Mouse (Mus musculus) hindbrain, postnatal 0 days (tissue): ENCODE measurements around the gene Npsr1. TPM values are rescaled to one million over a fixed set of nuclear protein-coding genes. Genes with fewer than 3 reads are reported as not detected.

Experiments used
- ATAC-seq: fragments of 200-750 bp; cut with Nextera tagmentation; 2 replicates; pipeline ENCODE4 v1.8.0; 2017; ENCODE audit warnings: mild to moderate bottlenecking, moderate TSS enrichment, moderate library complexity
- DNase-seq: peaks from one replicate; pipeline ENCODE4 v3.0.0-alpha.2; 2015; ENCODE audit warnings: low spot score
- H3K27ac ChIP-seq: fragments of 300-500 bp; sonication (generic); 2 replicates; pipeline ENCODE4 v1.5.1; 2014; ENCODE audit warnings: mild to moderate bottlenecking
- H3K27me3 ChIP-seq: fragments of 300-500 bp; sonication (generic); 2 replicates; pipeline ENCODE4 v1.6.1; 2014; ENCODE audit warnings: low read length, mixed read lengths; ENCODE audit not compliant: insufficient read depth
- H3K36me3 ChIP-seq: fragments of 300-500 bp; sonication (generic); 2 replicates; pipeline ENCODE4 v1.6.1; 2014; ENCODE audit warnings: low read length, mixed read lengths; ENCODE audit not compliant: insufficient read depth
- H3K4me1 ChIP-seq: fragments of 300-500 bp; sonication (generic); 2 replicates; pipeline ENCODE4 v1.6.1; 2014; ENCODE audit warnings: antibody characterized with exemption, low read length, mixed read lengths; ENCODE audit not compliant: insufficient read depth
- H3K4me2 ChIP-seq: fragments of 300-500 bp; sonication (generic); 2 replicates; pipeline ENCODE4 v1.6.1; 2014; ENCODE audit warnings: low read depth, mild to moderate bottlenecking, low read length, moderate library complexity, mixed read lengths
- H3K4me3 ChIP-seq: fragments of 300-500 bp; sonication (generic); 2 replicates; pipeline ENCODE4 v1.5.1; 2014; ENCODE audit warnings: low read length
- H3K9ac ChIP-seq: fragments of 300-500 bp; sonication (generic); replicated peaks from 2 replicates; pipeline ENCODE4 v1.6.1; 2014; ENCODE audit warnings: mild to moderate bottlenecking, low read length, moderate library complexity, mixed read lengths
- H3K9me3 ChIP-seq: fragments of 300-500 bp; sonication (generic); 2 replicates; pipeline ENCODE4 v1.6.1; 2016; ENCODE audit warnings: low read length, mixed read lengths
- CTCF ChIP-seq: IDR thresholded peaks from 2 replicates; pipeline ENCODE4 v1.5.1; 2016; ENCODE audit warnings: antibody characterized with exemption, control low read depth, low read depth
- WGBS: fragments of 180-500 bp; shearing (Covaris S2); extraction: QIAGEN DNeasy Blood & Tissue Kit; methylation state at CpG from one replicate; pipeline ENCODE4 v1.1.7; 2014; 5-methylcytosine and 5-hydroxymethylcytosine counted together
- polyA plus RNA-seq: library from polyadenylated mRNA; unstranded; fragments of >200 nt; fragmentation: Nextera tagmentation; extraction: Ambion mirVana; gene quantifications from 2 replicates; pipeline ENCODE4 v1.2.1, GENCODE M21; 2015
- total RNA-seq: library from RNA; depleted of rRNA; stranded (reverse); fragments of >200 nt; gene quantifications from 2 replicates; pipeline ENCODE4 v1.2.3, GENCODE M21; 2014

Npsr1 gene
- total and polyA plus RNA-seq, 2 experiments from 2014 or later: 0.84 to 1.2 TPM

GRCm38 (mm10) chr9:24198254-24198653 is 100.5 kb downstream of the Npsr1 start:
- H3K27me3 ChIP-seq: no peaks in the 10 kb centered on the region
- DNase-seq: no peak
- no peak for TF ChIP-seq CTCF
- no peaks in the 10 kb centered on the region for H3K36me3 ChIP-seq
- no peak overlapping the region for H3K4me2 ChIP-seq
- no peaks in the 10 kb centered on the region for H3K4me1 ChIP-seq
- ATAC-seq: no peak
- no peak overlapping the region for H3K4me3 ChIP-seq
- WGBS: 65% methylated on average over 1 of the region's 1 CpGs
- H3K9me3 ChIP-seq: no peaks in the 10 kb centered on the region
- no peak overlapping the region for H3K27ac ChIP-seq
- no peak overlapping the region for H3K9ac ChIP-seq

GRCm38 (mm10) chr9:24211636-24212035 is 113.8 kb downstream of the Npsr1 start:
- DNase-seq (no peak), ATAC-seq (no peak)
- WGBS: 100% methylated on average over 1 of the region's 1 CpGs
- no peaks in the 10 kb centered on the region for H3K4me1 ChIP-seq
- H3K9ac ChIP-seq: no peak overlapping the region
- 0 out of 2 replicates have a peak, but pooled peaks cover 3% of the 10 kb centered on the region for H3K9me3 ChIP-seq
- H3K36me3 ChIP-seq: no peaks in the 10 kb centered on the region
- TF ChIP-seq CTCF: no peak
- no peak overlapping the region for H3K27ac ChIP-seq
- no peak overlapping the region for H3K4me3 ChIP-seq
- H3K27me3 ChIP-seq: no peaks in the 10 kb centered on the region
- H3K4me2 ChIP-seq: no peak overlapping the region

- no peak overlapping the region for H3K9ac ChIP-seq
- no peaks in the 10 kb centered on the region for H3K4me1 ChIP-seq
- no peak overlapping the region for H3K4me2 ChIP-seq
- H3K36me3 ChIP-seq: no peaks in the 10 kb centered on the region
- no peak for TF ChIP-seq CTCF
- no peak overlapping the region for H3K4me3 ChIP-seq
- no peaks in the 10 kb centered on the region for H3K9me3 ChIP-seq
- no peaks in the 10 kb centered on the region for H3K27me3 ChIP-seq
- H3K27ac ChIP-seq: no peak overlapping the region
- ATAC-seq (no peak), DNase-seq (no peak)
- WGBS: 62% methylated on average over 1 of the region's 1 CpGs
Observed at GRCm38 (mm10) chr9:24217721-24218120, 119.9 kb downstream of the Npsr1 start.

- Histone ChIP-seq H3K4me1 (no peaks in the 10 kb centered on the region), H3K36me3 (no peaks in the 10 kb centered on the region), H3K27ac (no peak overlapping the region), H3K4me3 (no peak overlapping the region), H3K9ac (no peak overlapping the region), H3K9me3 (no peaks in the 10 kb centered on the region), H3K4me2 (no peak overlapping the region), H3K27me3 (no peaks in the 10 kb centered on the region)
- TF ChIP-seq CTCF: no peak
- WGBS: 94% methylated on average over 1 of the region's 1 CpGs
- ATAC-seq (no peak), DNase-seq (no peak)
Observed at GRCm38 (mm10) chr9:24236461-24236860, 138.7 kb downstream of the Npsr1 start.

GRCm38 (mm10) chr9:24247557-24247956 is 149.8 kb downstream of the Npsr1 start:
- Histone ChIP-seq H3K4me3 (no peak overlapping the region), H3K9ac (no peak overlapping the region), H3K4me2 (no peak overlapping the region), H3K36me3 (no peaks in the 10 kb centered on the region), H3K27me3 (no peaks in the 10 kb centered on the region), H3K9me3 (no peaks in the 10 kb centered on the region), H3K27ac (no peak overlapping the region), H3K4me1 (no peaks in the 10 kb centered on the region)
- no peak for TF ChIP-seq CTCF
- DNase-seq (no peak), ATAC-seq (no peak)

- H3K27me3 ChIP-seq: no peaks in the 10 kb centered on the region
- TF ChIP-seq CTCF: no peak
- H3K9ac ChIP-seq: no peak overlapping the region
- no peak overlapping the region for H3K4me2 ChIP-seq
- no peak overlapping the region for H3K27ac ChIP-seq
- no peak overlapping the region for H3K4me3 ChIP-seq
- WGBS: 47% methylated on average over 8 of the region's 8 CpGs
- no peaks in the 10 kb centered on the region for H3K9me3 ChIP-seq
- no peaks in the 10 kb centered on the region for H3K4me1 ChIP-seq
- no peak for DNase-seq
- no peaks in the 10 kb centered on the region for H3K36me3 ChIP-seq
- no peak for ATAC-seq
Observed at GRCm38 (mm10) chr9:24254236-24254635, 156.4 kb downstream of the Npsr1 start.

- H3K4me2 ChIP-seq: no peak overlapping the region
- H3K9ac ChIP-seq: no peak overlapping the region
- H3K9me3 ChIP-seq: no peaks in the 10 kb centered on the region
- no peak for TF ChIP-seq CTCF
- H3K4me1 ChIP-seq: no peaks in the 10 kb centered on the region
- H3K4me3 ChIP-seq: no peak overlapping the region
- 83% methylated on average over 2 of the region's 2 CpGs for WGBS
- H3K27ac ChIP-seq: no peak overlapping the region
- DNase-seq (no peak), ATAC-seq (no peak)
- H3K36me3 ChIP-seq: no peaks in the 10 kb centered on the region
- no peaks in the 10 kb centered on the region for H3K27me3 ChIP-seq
Observed at GRCm38 (mm10) chr9:24280498-24281287, 182.9 kb downstream of the Npsr1 start.
